Mouse (Mus musculus) midbrain, postnatal 0 days (tissue): ENCODE results near the gene Cfap54. TPM values are rescaled to one million over a fixed set of nuclear protein-coding genes. Genes with fewer than 3 reads are reported as not detected.

ENCODE experiments used
- ATAC-seq: fragments of 200-750 bp; cut with Nextera tagmentation; 2 replicates; pipeline ENCODE4 v1.8.0; 2017; ENCODE audit warnings: moderate number of reproducible peaks, mild to moderate bottlenecking, moderate TSS enrichment, moderate library complexity; ENCODE audit not compliant: low FRiP score
- DNase-seq: peaks from one replicate; pipeline ENCODE4 v3.0.0-alpha.2; 2015; ENCODE audit warnings: low spot score
- H3K27ac ChIP-seq: fragments of 300-500 bp; sonication (generic); 2 replicates; pipeline ENCODE4 v1.5.1; 2014; ENCODE audit warnings: low read depth, mild to moderate bottlenecking, low read length, mixed read lengths
- H3K27me3 ChIP-seq: fragments of 300-500 bp; sonication (generic); 2 replicates; pipeline ENCODE4 v1.6.1; 2014; ENCODE audit warnings: low read length, control low read depth, mixed read lengths; ENCODE audit not compliant: insufficient read depth
- H3K36me3 ChIP-seq: fragments of 300-500 bp; sonication (generic); 2 replicates; pipeline ENCODE4 v1.6.1; 2014; ENCODE audit warnings: low read length, control low read depth, mixed read lengths; ENCODE audit not compliant: insufficient read depth
- H3K4me1 ChIP-seq: fragments of 300-500 bp; sonication (generic); 2 replicates; pipeline ENCODE4 v1.6.1; 2014; ENCODE audit warnings: mild to moderate bottlenecking, control low read depth, antibody characterized with exemption, low read length, mixed read lengths; ENCODE audit not compliant: insufficient read depth
- H3K4me2 ChIP-seq: fragments of 300-500 bp; sonication (generic); 2 replicates; pipeline ENCODE4 v1.6.1; 2014; ENCODE audit warnings: low read depth, mild to moderate bottlenecking, low read length, mixed read lengths; ENCODE audit not compliant: poor library complexity, severe bottlenecking
- H3K4me3 ChIP-seq: fragments of 300-500 bp; sonication (generic); 2 replicates; pipeline ENCODE4 v1.5.1; 2014; ENCODE audit warnings: low read depth, mild to moderate bottlenecking, low read length, moderate library complexity
- H3K9ac ChIP-seq: fragments of 300-500 bp; sonication (generic); replicated peaks from 2 replicates; pipeline ENCODE4 v1.6.1; 2014; ENCODE audit warnings: mild to moderate bottlenecking, low read length, moderate library complexity, mixed read lengths; ENCODE audit not compliant: poor library complexity, severe bottlenecking
- H3K9me3 ChIP-seq: fragments of 300-500 bp; sonication (generic); 2 replicates; pipeline ENCODE4 v1.6.1; 2016; ENCODE audit warnings: low read length, control low read depth
- CTCF ChIP-seq: IDR thresholded peaks from 2 replicates; pipeline ENCODE4 v1.5.1; 2016; ENCODE audit warnings: antibody characterized with exemption, mild to moderate bottlenecking
- WGBS: fragments of 180-500 bp; shearing (Covaris S2); extraction: QIAGEN DNeasy Blood & Tissue Kit; methylation state at CpG from one replicate; pipeline ENCODE4 v1.1.7; 2014; 5-methylcytosine and 5-hydroxymethylcytosine counted together
- polyA plus RNA-seq: library from polyadenylated mRNA; unstranded; fragments of >200 nt; fragmentation: Nextera tagmentation; extraction: Ambion mirVana; gene quantifications from 2 replicates; pipeline ENCODE4 v1.2.1, GENCODE M21; 2015
- total RNA-seq: library from RNA; depleted of rRNA; stranded (reverse); fragments of >200 nt; gene quantifications from 2 replicates; pipeline ENCODE4 v1.2.3, GENCODE M21; 2014

The Cfap54 gene
- total and polyA plus RNA-seq, 2 experiments from 2014 or later, result 4.2 to 4.9 TPM

DNA sequence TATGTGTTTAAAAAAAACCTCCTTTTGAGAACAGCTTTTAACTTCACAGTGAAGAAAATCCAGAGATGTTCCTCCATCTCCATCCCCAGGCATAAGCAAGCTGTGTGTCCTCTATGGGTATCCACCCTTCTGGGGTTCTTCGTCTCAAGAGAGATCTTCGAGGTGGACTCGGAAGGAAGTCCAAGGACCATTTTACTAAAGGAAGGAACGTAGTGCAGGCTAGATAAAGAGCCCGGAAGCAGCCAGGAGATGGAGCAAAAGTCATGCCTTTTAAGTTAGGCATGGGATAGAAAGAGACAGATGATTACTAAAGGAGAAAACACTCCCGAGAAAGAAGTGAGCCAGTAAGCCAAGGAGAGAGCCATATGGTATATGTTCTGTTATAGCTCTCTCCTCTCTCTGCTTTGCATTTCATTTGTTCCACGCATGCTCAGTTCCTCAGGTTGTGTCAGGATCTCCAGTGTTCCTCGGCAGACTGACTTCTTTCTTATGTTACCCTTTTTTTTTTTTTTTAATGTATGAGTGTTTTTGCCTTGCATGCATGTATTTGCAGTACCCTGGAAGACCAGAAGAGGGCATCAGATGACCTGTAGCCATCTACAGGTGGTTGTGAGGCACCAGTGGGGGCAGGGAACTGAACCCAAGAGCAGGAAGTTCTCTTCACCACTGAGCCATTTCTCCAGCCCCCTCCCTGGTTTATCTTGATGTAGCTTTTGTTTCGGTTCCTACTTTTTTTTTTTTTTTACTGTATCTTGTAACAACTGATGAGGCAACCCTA lies 11.1 kb downstream of the Cfap54 start:
- WGBS, result 76% methylated on average over 9 of the region's 9 CpGs
- DNase-seq (peak; percentile 55), ATAC-seq (no peak)
- no peaks in the 10 kb centered on the region for H3K4me1 ChIP-seq
- no peak overlapping the region for H3K4me3 ChIP-seq
- no peak overlapping the region for H3K27ac ChIP-seq
- H3K4me2 ChIP-seq, result no peak overlapping the region
- H3K27me3 ChIP-seq, result no peaks in the 10 kb centered on the region
- H3K36me3 ChIP-seq, result no peaks in the 10 kb centered on the region
- TF ChIP-seq CTCF, result peak; percentile 68
- H3K9me3 ChIP-seq, result no peaks in the 10 kb centered on the region
- no peak overlapping the region for H3K9ac ChIP-seq

DNA sequence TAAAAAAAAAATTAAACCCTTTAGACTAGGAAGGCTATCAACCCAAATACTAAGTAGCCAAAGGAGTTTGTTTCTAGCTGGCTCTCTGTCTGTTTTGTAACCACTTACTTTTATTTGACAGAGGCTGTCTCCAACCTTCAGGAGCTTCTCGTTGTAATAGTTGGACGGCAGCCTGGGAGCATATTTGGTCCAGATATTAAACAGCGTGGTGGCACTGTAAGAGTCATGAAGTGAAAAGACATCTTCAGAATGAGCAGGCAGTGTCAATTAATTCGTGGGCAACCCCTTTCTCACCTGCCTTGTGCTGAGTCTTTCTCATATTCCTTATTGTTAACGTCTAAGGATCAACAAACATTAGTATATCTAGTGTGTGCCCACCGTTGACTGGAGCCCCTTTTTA lies 11.7 kb downstream of the Cfap54 start:
- no peaks in the 10 kb centered on the region for H3K9me3 ChIP-seq
- TF ChIP-seq CTCF, result no peak
- H3K4me3 ChIP-seq, result no peak overlapping the region
- WGBS, result 78% methylated on average over 6 of the region's 6 CpGs
- H3K4me1 ChIP-seq, result no peaks in the 10 kb centered on the region
- DNase-seq (no peak), ATAC-seq (no peak)
- no peaks in the 10 kb centered on the region for H3K36me3 ChIP-seq
- H3K9ac ChIP-seq, result no peak overlapping the region
- H3K27ac ChIP-seq, result no peak overlapping the region
- H3K27me3 ChIP-seq, result no peaks in the 10 kb centered on the region
- no peak overlapping the region for H3K4me2 ChIP-seq

DNA sequence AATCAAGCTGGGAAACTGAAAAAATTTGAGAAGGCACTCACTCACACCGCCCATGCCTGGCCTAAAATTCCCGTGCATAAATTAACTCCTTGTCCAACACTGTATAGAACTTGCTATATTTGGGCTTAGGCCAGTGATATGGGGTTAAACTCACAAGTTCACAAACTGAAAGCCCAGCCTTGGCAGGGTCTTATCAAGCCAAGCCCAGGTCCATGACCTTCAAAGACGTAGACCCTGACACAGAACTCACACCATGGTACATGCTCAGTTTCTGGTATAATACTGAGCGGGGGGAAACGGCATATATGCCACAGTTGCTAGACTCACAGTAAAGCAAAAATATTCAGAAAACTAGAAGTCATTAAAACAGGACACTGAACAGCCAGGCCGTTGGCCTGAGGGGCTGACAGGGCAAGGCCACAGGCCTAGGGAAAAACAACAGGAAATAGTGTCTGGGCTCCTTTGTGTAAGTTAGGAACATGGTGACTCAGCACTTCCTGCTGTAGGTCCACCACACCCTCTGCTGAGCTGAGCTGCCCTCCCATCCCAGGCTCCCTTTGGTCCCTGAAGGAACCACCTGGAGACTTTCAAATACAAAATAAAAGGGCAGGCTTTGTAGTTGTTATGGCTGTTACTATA lies 12.3 kb downstream of the Cfap54 start:
- no peak for ATAC-seq
- WGBS, result 90% methylated on average over 6 of the region's 6 CpGs
- no peak overlapping the region for H3K27ac ChIP-seq

DNA sequence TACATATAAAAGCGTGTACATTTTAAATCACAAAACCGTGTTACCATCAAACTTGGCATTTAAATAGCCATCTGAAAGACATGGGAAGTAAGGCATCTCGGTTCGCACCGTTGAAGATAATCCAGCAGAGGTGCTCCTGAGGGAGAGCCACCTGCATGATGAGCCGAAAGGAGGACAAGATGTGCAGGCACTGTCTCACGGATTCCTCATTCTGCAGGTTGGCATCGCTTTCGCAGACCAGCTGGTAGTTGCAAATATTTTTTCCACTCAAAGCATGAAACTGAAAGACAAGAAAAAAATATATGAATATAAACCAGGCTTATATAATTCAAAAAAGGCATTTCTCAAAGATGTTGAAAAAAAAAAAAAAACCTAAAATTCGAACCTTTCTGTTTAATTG lies 16.4 kb downstream of the Cfap54 start:
- no peak for TF ChIP-seq CTCF
- 77% methylated on average over 10 of the region's 10 CpGs for WGBS
- ATAC-seq (no peak), DNase-seq (no peak)
- no peak overlapping the region for H3K4me2 ChIP-seq
- no peak overlapping the region for H3K9ac ChIP-seq
- H3K27ac ChIP-seq, result no peak overlapping the region
- no peaks in the 10 kb centered on the region for H3K36me3 ChIP-seq
- no peak overlapping the region for H3K4me3 ChIP-seq
- no peaks in the 10 kb centered on the region for H3K27me3 ChIP-seq
- no peaks in the 10 kb centered on the region for H3K9me3 ChIP-seq
- no peaks in the 10 kb centered on the region for H3K4me1 ChIP-seq

More for the DNA sequence above, 12.3 kb downstream of the Cfap54 start:
- Histone ChIP-seq H3K36me3 (no peaks in the 10 kb centered on the region), H3K27me3 (no peaks in the 10 kb centered on the region), H3K9me3 (no peaks in the 10 kb centered on the region), H3K4me3 (no peak overlapping the region), H3K4me1 (no peaks in the 10 kb centered on the region), H3K9ac (no peak overlapping the region), H3K4me2 (no peak overlapping the region)
- no peak for DNase-seq
- no peak for TF ChIP-seq CTCF

DNA sequence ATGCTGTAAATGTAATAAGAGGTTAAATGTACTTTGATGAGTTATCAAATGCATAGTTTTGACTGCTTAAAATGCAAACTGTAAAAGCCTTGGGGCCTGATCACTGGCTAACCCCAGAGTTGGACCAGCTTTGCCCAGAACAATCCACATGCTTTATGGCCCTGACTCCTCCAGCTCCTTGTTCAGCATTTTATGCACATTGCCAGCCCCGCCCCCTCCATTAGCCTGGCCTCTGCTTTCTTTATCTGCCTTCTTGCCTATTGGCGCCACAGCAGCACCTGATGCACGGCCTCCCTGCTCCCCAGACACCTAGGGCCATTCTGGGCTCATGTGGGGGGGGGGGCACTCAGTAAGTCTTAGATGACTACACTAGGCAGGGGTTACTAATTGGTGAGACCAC lies 17.8 kb downstream of the Cfap54 start:
- H3K4me2 ChIP-seq, result no peak overlapping the region
- no peaks in the 10 kb centered on the region for H3K27me3 ChIP-seq
- ATAC-seq, result no peak
- TF ChIP-seq CTCF, result no peak
- no peak overlapping the region for H3K9ac ChIP-seq
- DNase-seq, result no peak
- no peaks in the 10 kb centered on the region for H3K4me1 ChIP-seq
- no peaks in the 10 kb centered on the region for H3K9me3 ChIP-seq
- H3K4me3 ChIP-seq, result no peak overlapping the region
- 69% methylated on average over 3 of the region's 3 CpGs for WGBS
- H3K27ac ChIP-seq, result no peak overlapping the region
- no peaks in the 10 kb centered on the region for H3K36me3 ChIP-seq

DNA sequence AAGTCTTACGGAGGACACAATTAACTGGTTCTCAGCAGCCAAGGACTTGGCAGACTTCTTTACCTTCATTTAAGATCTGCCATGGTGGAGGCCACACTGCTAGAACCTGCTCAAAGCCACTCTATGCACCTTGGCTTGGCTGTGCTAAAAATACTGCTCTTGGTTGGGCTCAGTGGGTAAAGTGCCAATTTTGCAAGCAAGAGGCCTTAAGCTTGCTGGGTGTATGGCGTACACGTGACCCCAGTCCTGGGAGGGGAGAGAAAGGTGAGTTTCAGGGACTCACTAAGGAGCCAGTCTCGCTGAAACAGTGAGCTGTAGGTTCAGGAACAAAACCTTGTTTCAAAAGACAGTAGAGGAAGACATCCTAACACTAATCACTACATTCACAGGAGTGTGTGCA lies 19.0 kb downstream of the Cfap54 start:
- no peaks in the 10 kb centered on the region for H3K27me3 ChIP-seq
- ATAC-seq (no peak), DNase-seq (no peak)
- H3K9me3 ChIP-seq, result no peaks in the 10 kb centered on the region
- no peak overlapping the region for H3K4me2 ChIP-seq
- no peaks in the 10 kb centered on the region for H3K4me1 ChIP-seq
- WGBS, result 88% methylated on average over 4 of the region's 4 CpGs
- no peak overlapping the region for H3K9ac ChIP-seq
- H3K4me3 ChIP-seq, result no peak overlapping the region
- H3K27ac ChIP-seq, result no peak overlapping the region
- TF ChIP-seq CTCF, result no peak
- no peaks in the 10 kb centered on the region for H3K36me3 ChIP-seq
